Mouse (Mus musculus): ENCODE results near the gene Gm20716. TPM values are rescaled to one million over a fixed set of nuclear protein-coding genes. Genes with fewer than 3 reads are reported as not detected.
A peak's percentile ranks its signal among the peaks of the same experiment; 100 is the strongest.

Gene Gm20716
- not detected in 2 replicates for polyA plus RNA-seq (2012; rRNA removed)

- H3K4me3 ChIP-seq (ENCODE audit: low read depth, low read length), result peak within 1 kb of the TSS; percentile 82
- H3K27me3 ChIP-seq (ENCODE audit: control insufficient read depth, insufficient read depth, low read length), result no peaks in the 10 kb centered on the region
- TF ChIP-seq CTCF (IDR thresholded peaks at IDR 0.05; ENCODE audit: extremely low read depth, insufficient read length, insufficient replicate concordance, low read depth, low read length) (no peak), POLR2A (IDR thresholded peaks at IDR 0.05; ENCODE audit: low read depth, low read length) (peak; percentile 73)
- under 1% methylated on average over 73 of the region's 73 CpGs for WGBS
- peaks cover 6% of the 10 kb centered on the region for H3K4me1 ChIP-seq (ENCODE audit: control insufficient read depth, insufficient read depth, insufficient read length, low read length)
- peaks cover 20% of the 10 kb centered on the region for H3K36me3 ChIP-seq (ENCODE audit: control insufficient read depth, insufficient read depth, low read length)
- peak within 1 kb of the TSS; percentile 94 for H3K27ac ChIP-seq (ENCODE audit: insufficient read depth, low read depth, low read length)
Measured at GRCm38 (mm10) chr2:168230026-168230728, at the start of gene Gm20716, which contains the start of the genes Dpm1 and Mocs3. Gm20716 (minus strand) TSS chr2:168230364. Dpm1 (minus strand) TSS chr2:168230591. Mocs3 (plus strand) TSS chr2:168230622.

GRCm38 (mm10) chr2:168274374-168274935 is 44.3 kb upstream of the Gm20716 start:
- peak; percentile 93; the same call in 1 of the 2 replicates for TF ChIP-seq CTCF (IDR thresholded peaks at IDR 0.05; ENCODE audit: extremely low read depth, insufficient read length, insufficient replicate concordance, low read depth, low read length)
- TF ChIP-seq POLR2A (IDR thresholded peaks at IDR 0.05; ENCODE audit: low read depth, low read length), result no peak
- 8% methylated on average over 11 of the region's 11 CpGs for WGBS

DNA sequence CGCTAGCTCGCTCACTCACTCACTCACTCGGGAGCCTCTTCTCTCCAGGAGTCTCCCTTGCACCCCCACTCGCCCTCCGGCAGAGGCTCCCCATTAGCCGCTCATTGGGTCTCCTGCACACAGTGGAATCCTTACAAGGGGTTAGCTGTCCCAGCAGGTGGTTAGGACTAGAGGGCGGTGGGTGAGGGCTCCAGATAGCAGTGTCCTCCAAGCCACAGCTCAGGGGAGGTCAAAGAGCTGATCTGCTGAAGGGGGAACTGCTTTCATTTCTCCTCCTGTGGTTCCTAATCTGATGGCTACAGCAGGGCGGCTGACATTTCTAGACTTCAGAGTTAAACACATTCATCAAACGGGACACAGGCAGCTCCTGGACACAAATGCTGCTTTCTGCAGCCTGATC is 43.2 kb upstream of the Gm20716 start:
- Histone ChIP-seq H3K27me3 (ENCODE audit: control insufficient read depth, insufficient read depth, low read length) (peaks cover 3% of the 10 kb centered on the region; the same call in 1 of the 2 replicates), H3K27ac (ENCODE audit: insufficient read depth, low read depth, low read length) (no peak overlapping the region), H3K4me1 (ENCODE audit: control insufficient read depth, insufficient read depth, insufficient read length, low read length) (no peaks in the 10 kb centered on the region), H3K36me3 (ENCODE audit: control insufficient read depth, insufficient read depth, low read length) (no peaks in the 10 kb centered on the region), H3K4me3 (ENCODE audit: low read depth, low read length) (no peak overlapping the region)
- 39% methylated on average over 9 of the region's 9 CpGs for WGBS
- TF ChIP-seq CTCF (IDR thresholded peaks at IDR 0.05; ENCODE audit: extremely low read depth, insufficient read length, insufficient replicate concordance, low read depth, low read length) (no peak), POLR2A (IDR thresholded peaks at IDR 0.05; ENCODE audit: low read depth, low read length) (no peak)

More at GRCm38 (mm10) chr2:168274374-168274935, 44.3 kb upstream of the Gm20716 start:
- Histone ChIP-seq H3K36me3 (ENCODE audit: control insufficient read depth, insufficient read depth, low read length) (no peaks in the 10 kb centered on the region), H3K4me1 (ENCODE audit: control insufficient read depth, insufficient read depth, insufficient read length, low read length) (no peaks in the 10 kb centered on the region), H3K27me3 (ENCODE audit: control insufficient read depth, insufficient read depth, low read length) (peaks cover 7% of the 10 kb centered on the region; the same call in 1 of the 2 replicates), H3K27ac (ENCODE audit: insufficient read depth, low read depth, low read length) (no peak overlapping the region), H3K4me3 (ENCODE audit: low read depth, low read length) (no peak overlapping the region)

DNA sequence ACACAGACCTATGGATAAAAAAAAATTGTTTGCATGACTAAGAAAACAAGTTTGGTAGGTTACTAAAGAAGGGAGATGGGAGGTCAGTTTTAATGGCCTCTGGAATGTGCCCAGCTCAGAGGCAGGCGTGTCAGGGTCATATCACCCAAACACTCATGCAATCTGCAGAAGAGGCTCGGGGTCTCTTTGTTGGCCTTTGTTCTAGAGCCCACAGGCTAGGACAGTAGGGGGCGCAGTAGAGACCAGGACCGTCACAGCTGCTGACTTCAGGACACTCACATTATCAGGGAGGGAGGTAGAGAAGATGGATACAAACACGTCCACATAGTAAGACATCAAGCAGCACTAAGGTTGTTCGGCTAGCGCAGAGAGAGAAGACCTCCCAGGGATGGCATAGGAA is 37.9 kb upstream of the Gm20716 start:
- 19% methylated on average over 7 of the region's 7 CpGs for WGBS
- Histone ChIP-seq H3K4me3 (ENCODE audit: low read depth, low read length) (no peak overlapping the region), H3K4me1 (ENCODE audit: control insufficient read depth, insufficient read depth, insufficient read length, low read length) (no peaks in the 10 kb centered on the region), H3K27ac (ENCODE audit: insufficient read depth, low read depth, low read length) (no peak overlapping the region), H3K27me3 (ENCODE audit: control insufficient read depth, insufficient read depth, low read length) (no peaks in the 10 kb centered on the region), H3K36me3 (ENCODE audit: control insufficient read depth, insufficient read depth, low read length) (no peaks in the 10 kb centered on the region)
- TF ChIP-seq CTCF (IDR thresholded peaks at IDR 0.05; ENCODE audit: extremely low read depth, insufficient read length, insufficient replicate concordance, low read depth, low read length) (peak; percentile 28; the same call in 1 of the 2 replicates), POLR2A (IDR thresholded peaks at IDR 0.05; ENCODE audit: low read depth, low read length) (no peak)

DNA sequence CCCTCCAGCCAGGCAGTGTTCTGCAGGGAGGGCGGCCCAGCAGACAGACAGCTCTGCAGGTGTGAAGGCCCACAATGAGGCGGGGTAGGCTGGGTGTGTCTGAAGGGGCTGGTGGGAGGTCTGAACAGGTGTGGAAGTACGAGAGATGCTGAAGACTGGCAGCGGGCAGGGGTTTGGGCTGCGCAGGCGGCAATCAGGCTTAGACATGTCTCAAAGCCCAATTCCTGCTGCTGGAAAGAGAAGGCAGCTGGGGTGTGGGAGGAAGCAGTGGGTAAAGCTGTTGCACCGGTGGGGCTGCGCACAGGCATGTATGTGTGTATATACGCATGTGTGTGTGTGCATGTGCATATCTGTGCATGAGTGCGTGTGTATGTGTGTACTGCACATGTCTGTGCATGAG is 30.7 kb upstream of the Gm20716 start:
- Histone ChIP-seq H3K27ac (ENCODE audit: insufficient read depth, low read depth, low read length) (no peak overlapping the region), H3K4me3 (ENCODE audit: low read depth, low read length) (no peak overlapping the region), H3K36me3 (ENCODE audit: control insufficient read depth, insufficient read depth, low read length) (no peaks in the 10 kb centered on the region), H3K4me1 (ENCODE audit: control insufficient read depth, insufficient read depth, insufficient read length, low read length) (no peaks in the 10 kb centered on the region), H3K27me3 (ENCODE audit: control insufficient read depth, insufficient read depth, low read length) (no peaks in the 10 kb centered on the region)
- TF ChIP-seq POLR2A (IDR thresholded peaks at IDR 0.05; ENCODE audit: low read depth, low read length) (no peak), CTCF (IDR thresholded peaks at IDR 0.05; ENCODE audit: extremely low read depth, insufficient read length, insufficient replicate concordance, low read depth, low read length) (no peak)
- WGBS, result 77% methylated on average over 10 of the region's 10 CpGs

- Histone ChIP-seq H3K27me3 (ENCODE audit: control insufficient read depth, insufficient read depth, low read length) (no peaks in the 10 kb centered on the region), H3K27ac (ENCODE audit: insufficient read depth, low read depth, low read length) (no peak overlapping the region), H3K4me3 (ENCODE audit: low read depth, low read length) (no peak overlapping the region), H3K4me1 (ENCODE audit: control insufficient read depth, insufficient read depth, insufficient read length, low read length) (no peaks in the 10 kb centered on the region), H3K36me3 (ENCODE audit: control insufficient read depth, insufficient read depth, low read length) (no peaks in the 10 kb centered on the region)
- no peak for TF ChIP-seq CTCF (IDR thresholded peaks at IDR 0.05; ENCODE audit: extremely low read depth, insufficient read length, insufficient replicate concordance, low read depth, low read length)
- TF ChIP-seq POLR2A (IDR thresholded peaks at IDR 0.05; ENCODE audit: low read depth, low read length), result no peak
- 62% methylated on average over 3 of the region's 3 CpGs for WGBS
Measured at GRCm38 (mm10) chr2:168260124-168260523, 30.0 kb upstream of the Gm20716 start.

GRCm38 (mm10) chr2:168259046-168259445 is 28.9 kb upstream of the Gm20716 start:
- no peak for TF ChIP-seq POLR2A (IDR thresholded peaks at IDR 0.05; ENCODE audit: low read depth, low read length)
- TF ChIP-seq CTCF (IDR thresholded peaks at IDR 0.05; ENCODE audit: extremely low read depth, insufficient read length, insufficient replicate concordance, low read depth, low read length), result no peak
- Histone ChIP-seq H3K36me3 (ENCODE audit: control insufficient read depth, insufficient read depth, low read length) (no peaks in the 10 kb centered on the region), H3K27ac (ENCODE audit: insufficient read depth, low read depth, low read length) (no peak overlapping the region), H3K4me1 (ENCODE audit: control insufficient read depth, insufficient read depth, insufficient read length, low read length) (no peaks in the 10 kb centered on the region), H3K27me3 (ENCODE audit: control insufficient read depth, insufficient read depth, low read length) (no peaks in the 10 kb centered on the region), H3K4me3 (ENCODE audit: low read depth, low read length) (no peak overlapping the region)
- 85% methylated on average over 8 of the region's 8 CpGs for WGBS
